16 mouse cellular contexts compared by ENCODE assay signal in genomic region chr14:22023533-22023932, GRCm38 (mm10). TPM values are rescaled to one million over a fixed set of nuclear protein-coding genes. Genes with fewer than 3 reads are reported as not detected.
"Had no signal": no experiment of that assay in that cellular context is flagged by ENCODE, and none has a peak within 500 bp of the region (broad histone marks: within the 10 kb centered on the region; RNA-seq: fewer than 3 reads in every experiment).

No protein-coding gene starts in this region.

- H3K4me2 ChIP-seq: neural tube, embryonic 15.5 days; stomach, embryonic 15.5 days had no signal

- H3K36me3 ChIP-seq: neural tube, embryonic 15.5 days; stomach, embryonic 15.5 days had no signal

- DNase-seq: retina, postnatal 1 day; right cerebral cortex, adult 18-20 months; right cerebral cortex, postnatal 14 days; right cerebral cortex, postnatal 25 days; right cerebral cortex, postnatal 4 days; spleen, adult 18-20 months; thymus, adult 18-20 months; thymus, adult 2 months; thymus, postnatal 14 days; thymus, postnatal 25 days; thymus, postnatal 36 days; thymus, postnatal 4 days had no signal

- H3K4me3 ChIP-seq: neural tube, embryonic 15.5 days; stomach, embryonic 15.5 days had no signal

- H3K9me3 ChIP-seq: neural tube, embryonic 15.5 days; stomach, embryonic 15.5 days had no signal

- H3K9ac ChIP-seq: neural tube, embryonic 15.5 days; stomach, embryonic 15.5 days had no signal

- H3K27me3 ChIP-seq: stomach, embryonic 15.5 days had no signal

- H3K27ac ChIP-seq: neural tube, embryonic 15.5 days; stomach, embryonic 15.5 days; stomach, postnatal 0 days had no signal

RNA-seq across cellular contexts. Expression of gene Lrmda, which starts 4.0 kb away (rescaled TPM):
- polyA plus RNA-seq: small intestine, adult 2 months had no signal
